Mouse (Mus musculus): ENCODE data around the gene Eno3. TPM values are rescaled to one million over a fixed set of nuclear protein-coding genes. Genes with fewer than 3 reads are reported as not detected.

Eno3 gene
- total and polyA plus RNA-seq, 3 experiments, result 16.9 to 67.6 (median 18.3) TPM

Small RNA genes lying within 50 kb of the gene (microRNA-seq; reads per million reads assigned to microRNA genes)
- gene Mir6925, result 0 reads per million in 2 experiments

Other genes starting within 250 kb of the Eno3 start
- 10 to 100 TPM; 15.4 to 22.2 TPM for gene Pelp1, start 247.2 kb upstream of the Eno3 start, total RNA-seq (2021)
- gene Pelp1, start 247.2 kb upstream of the Eno3 start, polyA plus RNA-seq (2012; rRNA removed), result 25.0 and 39.1 TPM in 2 replicates
- 10 to 100 TPM; 27.2 to 27.7 TPM for gene Arrb2, start 224.6 kb upstream of the Eno3 start, total RNA-seq (2021)
- gene Arrb2, start 224.6 kb upstream of the Eno3 start, polyA plus RNA-seq (2012; rRNA removed), result 24.2 and 26.9 TPM in 2 replicates
- gene Med11, start 205.3 kb upstream of the Eno3 start, total RNA-seq (2021), result 10 to 100 TPM; 20.4 to 21.6 TPM
- 8.9 TPM in 2 replicates for gene Med11, start 205.3 kb upstream of the Eno3 start, polyA plus RNA-seq (2012; rRNA removed)
- 1 to 10 TPM; 1.2 to 1.5 TPM for gene Zmynd15, start 197.8 kb upstream of the Eno3 start, total RNA-seq (2021)
- gene Zmynd15, start 197.8 kb upstream of the Eno3 start, polyA plus RNA-seq (2012; rRNA removed), result 4.6 and 5.3 TPM in 2 replicates
- 10 to 100 TPM in 1 of 2 experiments, 1 to 10 TPM in 1; 9.4 to 14.0 TPM for gene Cxcl16, start 197.2 kb upstream of the Eno3 start, total RNA-seq (2021)
- gene Cxcl16, start 197.2 kb upstream of the Eno3 start, polyA plus RNA-seq (2012; rRNA removed), result 16.2 and 18.7 TPM in 2 replicates
- 1 to 10 TPM in 1 of 2 experiments, under 1 TPM in 1; 0.52 to 1.5 TPM for gene Tm4sf5, start 152.0 kb upstream of the Eno3 start, total RNA-seq (2021)
- 0.51 TPM in 1 of 2 replicates, not detected in the other for gene Tm4sf5, start 152.0 kb upstream of the Eno3 start, polyA plus RNA-seq (2012; rRNA removed)
- gene Vmo1, start 142.6 kb upstream of the Eno3 start, total RNA-seq (2021), result under 1 TPM in 1 of 2 experiments, not detected in 1; 0.45 TPM
- not detected in 2 replicates for gene Vmo1, start 142.6 kb upstream of the Eno3 start, polyA plus RNA-seq (2012; rRNA removed)
- gene Gltpd2, start 138.0 kb upstream of the Eno3 start, total RNA-seq (2021), result under 1 TPM in 1 of 2 experiments, not detected in 1; 0.23 TPM
- gene Gltpd2, start 138.0 kb upstream of the Eno3 start, polyA plus RNA-seq (2012; rRNA removed), result 0.22 and 0.31 TPM in 2 replicates
- 100 to 1,000 TPM; 269 to 295 TPM for gene Psmb6, start 131.8 kb upstream of the Eno3 start, total RNA-seq (2021)
- gene Psmb6, start 131.8 kb upstream of the Eno3 start, polyA plus RNA-seq (2012; rRNA removed), result 227 and 268 TPM in 2 replicates
- not detected for gene Gm40193, start 124.3 kb upstream of the Eno3 start, total RNA-seq (2021)
- gene Gm40193, start 124.3 kb upstream of the Eno3 start, polyA plus RNA-seq (2012; rRNA removed), result not detected in 2 replicates
- 10 to 100 TPM in 1 of 2 experiments, 1 to 10 TPM in 1; 8.0 to 10.9 TPM for gene Pld2, start 117.1 kb upstream of the Eno3 start, total RNA-seq (2021)
- gene Pld2, start 117.1 kb upstream of the Eno3 start, polyA plus RNA-seq (2012; rRNA removed), result 12.8 and 18.4 TPM in 2 replicates
- 10 to 100 TPM; 44.8 to 46.0 TPM for gene Mink1, start 94.3 kb upstream of the Eno3 start, total RNA-seq (2021)
- 59.1 and 62.8 TPM in 2 replicates for gene Mink1, start 94.3 kb upstream of the Eno3 start, polyA plus RNA-seq (2012; rRNA removed)
- not detected for gene 4930544D05Rik, start 41.4 kb upstream of the Eno3 start, total RNA-seq (2021)
- not detected in 2 replicates for gene 4930544D05Rik, start 41.4 kb upstream of the Eno3 start, polyA plus RNA-seq (2012; rRNA removed)
- gene Chrne, start 38.0 kb upstream of the Eno3 start, total RNA-seq (2021), result not detected
- gene Chrne, start 38.0 kb upstream of the Eno3 start, polyA plus RNA-seq (2012; rRNA removed), result 0.30 TPM in 1 of 2 replicates, not detected in the other
- under 1 TPM in 1 of 2 experiments, not detected in 1; 0.12 TPM for gene Gp1ba, start 18.1 kb upstream of the Eno3 start, total RNA-seq (2021)
- gene Gp1ba, start 18.1 kb upstream of the Eno3 start, polyA plus RNA-seq (2012; rRNA removed), result 0.03 TPM in 1 of 2 replicates, not detected in the other
- 100 to 1,000 TPM in 1 of 2 experiments, 10 to 100 TPM in 1; 76.9 to 106 TPM for gene Rnf167, start 10.0 kb upstream of the Eno3 start, total RNA-seq (2021)
- 91.4 and 101 TPM in 2 replicates for gene Rnf167, start 10.0 kb upstream of the Eno3 start, polyA plus RNA-seq (2012; rRNA removed)
- 100 to 1,000 TPM; 124 to 140 TPM for gene Slc25a11, start 9.7 kb upstream of the Eno3 start, total RNA-seq (2021)
- gene Slc25a11, start 9.7 kb upstream of the Eno3 start, polyA plus RNA-seq (2012; rRNA removed), result 118 and 139 TPM in 2 replicates
- gene Pfn1, start 2.6 kb upstream of the Eno3 start, total RNA-seq (2021), result 100 to 1,000 TPM; 833 to 893 TPM
- gene Pfn1, start 2.6 kb upstream of the Eno3 start, polyA plus RNA-seq (2012; rRNA removed), result 2,948 and 4,143 TPM in 2 replicates
- 10 to 100 TPM; 83.5 to 85.9 TPM for gene Spag7, start 12.2 kb downstream of the Eno3 start, total RNA-seq (2021)
- gene Spag7, start 12.2 kb downstream of the Eno3 start, polyA plus RNA-seq (2012; rRNA removed), result 12.3 and 16.0 TPM in 2 replicates
- gene Camta2, start 30.9 kb downstream of the Eno3 start, total RNA-seq (2021), result 10 to 100 TPM; 36.8 to 51.7 TPM
- gene Camta2, start 30.9 kb downstream of the Eno3 start, polyA plus RNA-seq (2012; rRNA removed), result 44.8 and 58.4 TPM in 2 replicates
- gene Inca1, start 43.0 kb downstream of the Eno3 start, total RNA-seq (2021), result 10 to 100 TPM in 1 of 2 experiments, 1 to 10 TPM in 1; 8.2 to 15.7 TPM
- 12.9 and 15.8 TPM in 2 replicates for gene Inca1, start 43.0 kb downstream of the Eno3 start, polyA plus RNA-seq (2012; rRNA removed)
- 100 to 1,000 TPM; 184 to 214 TPM for gene Kif1c, start 43.3 kb downstream of the Eno3 start, total RNA-seq (2021)
- gene Kif1c, start 43.3 kb downstream of the Eno3 start, polyA plus RNA-seq (2012; rRNA removed), result 71.5 and 79.5 TPM in 2 replicates
- 10 to 100 TPM in 1 of 2 experiments, 1 to 10 TPM in 1; 8.0 to 12.6 TPM for gene Zfp3, start 107.0 kb downstream of the Eno3 start, total RNA-seq (2021)
- gene Zfp3, start 107.0 kb downstream of the Eno3 start, polyA plus RNA-seq (2012; rRNA removed), result 1.5 and 2.0 TPM in 2 replicates
- 1 to 10 TPM in 1 of 2 experiments, under 1 TPM in 1; 0.81 to 3.5 TPM for gene Scimp, start 155.4 kb downstream of the Eno3 start, total RNA-seq (2021)
- 1.2 and 1.3 TPM in 2 replicates for gene Scimp, start 155.4 kb downstream of the Eno3 start, polyA plus RNA-seq (2012; rRNA removed)
- gene Rabep1, start 187.6 kb downstream of the Eno3 start, total RNA-seq (2021), result 100 to 1,000 TPM; 141 to 170 TPM
- gene Rabep1, start 187.6 kb downstream of the Eno3 start, polyA plus RNA-seq (2012; rRNA removed), result 21.3 and 25.9 TPM in 2 replicates